ENCODE assay signal across 10 mouse cellular contexts in the genomic region with DNA sequence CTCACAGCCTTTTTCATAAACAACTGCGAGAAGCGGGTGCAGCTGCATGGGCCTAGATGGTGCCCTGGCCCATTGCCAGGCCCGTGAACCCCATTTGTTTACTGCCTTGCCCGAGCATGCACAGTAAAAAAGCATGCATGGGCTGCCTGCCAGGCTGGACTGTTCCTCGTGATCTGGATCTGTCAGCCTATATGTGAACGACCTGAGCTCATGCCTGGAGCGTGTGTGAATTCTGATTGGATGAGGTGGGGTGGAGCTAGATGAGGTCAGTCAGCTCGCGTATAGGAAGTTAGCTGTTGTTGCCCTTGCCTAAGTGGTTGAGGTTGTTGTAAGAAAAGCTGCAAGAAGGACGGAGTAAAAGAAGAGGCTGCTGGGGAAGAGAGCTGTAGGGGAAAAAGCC.
DNase-seq lines count a peak whose midpoint lies in the region; ATAC-seq lines count a peak whose summit lies in the region.
"Had no signal": no experiment of that assay in that cellular context is flagged by ENCODE, and none has a peak within 500 bp of the region (broad histone marks: within the 10 kb centered on the region; RNA-seq: fewer than 3 reads in every experiment).

No protein-coding gene starts in this region.

- H3K4me1 ChIP-seq in forebrain, embryonic 15.5 days, result peaks cover 8% of the 10 kb centered on the region
- no peaks in the 10 kb centered on the region for H3K4me1 ChIP-seq in forebrain, embryonic 11.5 days (replicated peaks; ENCODE audit: control insufficient read depth, insufficient read depth, low read length)
- no peaks in the 10 kb centered on the region for H3K4me1 ChIP-seq in neural tube, embryonic 14.5 days (ENCODE audit: control insufficient read depth, insufficient read depth, low read length)
- H3K4me1 ChIP-seq: embryonic facial prominence, embryonic 12.5 days had no signal

- H3K27me3 ChIP-seq in forebrain, embryonic 15.5 days, result no peaks in the 10 kb centered on the region
- no peaks in the 10 kb centered on the region for H3K27me3 ChIP-seq in forebrain, embryonic 11.5 days (ENCODE audit: control insufficient read depth, insufficient read depth, low read length)
- no peaks in the 10 kb centered on the region for H3K27me3 ChIP-seq in neural tube, embryonic 14.5 days (ENCODE audit: control insufficient read depth, insufficient read depth, low read length)
- H3K27me3 ChIP-seq: embryonic facial prominence, embryonic 12.5 days had no signal

- ATAC-seq in forebrain, embryonic 15.5 days (replicated peaks), result peak; percentile 71
- ATAC-seq in forebrain, embryonic 11.5 days (replicated peaks; ENCODE audit: low FRiP score), result no peak
- ATAC-seq in neural tube, embryonic 14.5 days (ENCODE audit: low read depth), result peak; percentile 21; the same call in 1 of the 2 replicates
- no peak for ATAC-seq in monocyte, adult 5-6 weeks (replicated peaks; ENCODE audit: insufficient number of reproducible peaks, low FRiP score, low TSS enrichment, poor library complexity, severe bottlenecking)

- no peak overlapping the region for H3K9ac ChIP-seq in forebrain, embryonic 15.5 days (replicated peaks)
- no peak overlapping the region for H3K9ac ChIP-seq in forebrain, embryonic 11.5 days (ENCODE audit: low read length)
- no peak overlapping the region for H3K9ac ChIP-seq in neural tube, embryonic 14.5 days (replicated peaks; ENCODE audit: low read depth, low read length)
- H3K9ac ChIP-seq: embryonic facial prominence, embryonic 12.5 days; liver, embryonic 14.5 days had no signal

- H3K4me2 ChIP-seq in forebrain, embryonic 15.5 days (replicated peaks), result peak overlapping the region; percentile 29
- no peak overlapping the region for H3K4me2 ChIP-seq in forebrain, embryonic 11.5 days (ENCODE audit: low read depth, low read length, severe bottlenecking)
- H3K4me2 ChIP-seq in neural tube, embryonic 14.5 days (ENCODE audit: low read depth, low read length), result no peak overlapping the region
- H3K4me2 ChIP-seq: embryonic facial prominence, embryonic 12.5 days had no signal

- DNase-seq in forebrain, embryonic 11.5 days (ENCODE audit: low spot score), result no peak
- DNase-seq in neural tube, embryonic 10.5 days (ENCODE audit: extremely low spot score, low spot score), result no peak
- DNase-seq in kidney, adult 8-10 months, result peak; percentile 16 to 34
- DNase-seq in right cerebral cortex, postnatal 10 days (ENCODE audit: low spot score in 2 of 2), result peak; percentile 53 to 58
- DNase-seq in spleen, postnatal 10 days (ENCODE audit: low spot score in 2 of 2), result no peak

- H3K27ac ChIP-seq in forebrain, embryonic 15.5 days (replicated peaks), result 0 out of 2 replicates have a peak overlapping the region, but pooled peaks have one; percentile 5
- H3K27ac ChIP-seq in forebrain, embryonic 11.5 days (ENCODE audit: low read depth, low read length), result no peak overlapping the region
- no peak overlapping the region for H3K27ac ChIP-seq in neural tube, embryonic 14.5 days (ENCODE audit: low read depth, low read length)
- H3K27ac ChIP-seq: embryonic facial prominence, embryonic 12.5 days; liver, embryonic 14.5 days had no signal

- H3K9me3 ChIP-seq in forebrain, embryonic 15.5 days, result no peaks in the 10 kb centered on the region
- H3K9me3 ChIP-seq in forebrain, embryonic 11.5 days (ENCODE audit: control insufficient read depth, low read length), result no peaks in the 10 kb centered on the region
- no peaks in the 10 kb centered on the region for H3K9me3 ChIP-seq in neural tube, embryonic 14.5 days (ENCODE audit: control insufficient read depth, low read length)
- H3K9me3 ChIP-seq: embryonic facial prominence, embryonic 12.5 days had no signal

- 32% methylated on average over 10 of the region's 10 CpGs for WGBS in forebrain, embryonic 15.5 days
- WGBS in forebrain, embryonic 11.5 days, result 78% methylated on average over 10 of the region's 10 CpGs
- WGBS in neural tube, embryonic 14.5 days, result 55% methylated on average over 10 of the region's 10 CpGs

- peak overlapping the region; percentile 17; the same call in 1 of the 2 replicates for H3K4me3 ChIP-seq in forebrain, embryonic 15.5 days
- H3K4me3 ChIP-seq in forebrain, embryonic 11.5 days (ENCODE audit: low read depth, low read length), result no peak overlapping the region
- H3K4me3 ChIP-seq in neural tube, embryonic 14.5 days (ENCODE audit: low read depth, low read length), result no peak overlapping the region
- H3K4me3 ChIP-seq: embryonic facial prominence, embryonic 12.5 days had no signal

- H3K36me3 ChIP-seq in forebrain, embryonic 15.5 days, result no peaks in the 10 kb centered on the region
- H3K36me3 ChIP-seq in forebrain, embryonic 11.5 days (ENCODE audit: control insufficient read depth, insufficient read depth, low read length), result no peaks in the 10 kb centered on the region
- no peaks in the 10 kb centered on the region for H3K36me3 ChIP-seq in neural tube, embryonic 14.5 days (ENCODE audit: control insufficient read depth, insufficient read depth, low read length)
- H3K36me3 ChIP-seq: embryonic facial prominence, embryonic 12.5 days had no signal

Comparison
In these comparisons a context has a peak if more than half of its experiments do, and no peak if none do; other contexts are left out.
1. ATAC-seq: peak in forebrain, embryonic 15.5 days (single experiment) and neural tube, embryonic 14.5 days (single experiment); none in forebrain, embryonic 11.5 days (single experiment) and monocyte, adult 5-6 weeks (single experiment).
2. DNase-seq: peak in kidney, adult 8-10 months (2 of 2) and right cerebral cortex, postnatal 10 days (2 of 2); none in forebrain, embryonic 11.5 days (single experiment), neural tube, embryonic 10.5 days (single experiment) and spleen, postnatal 10 days (0 of 2).